Mouse (Mus musculus): ENCODE results near the gene Tnni3k.

Gene Tnni3k

GRCm38 (mm10) chr3:154949551-154949950, 105.7 kb downstream of the Tnni3k start:
- no peak for DNase-seq (ENCODE audit: low spot score in 2 of 2)

DNA sequence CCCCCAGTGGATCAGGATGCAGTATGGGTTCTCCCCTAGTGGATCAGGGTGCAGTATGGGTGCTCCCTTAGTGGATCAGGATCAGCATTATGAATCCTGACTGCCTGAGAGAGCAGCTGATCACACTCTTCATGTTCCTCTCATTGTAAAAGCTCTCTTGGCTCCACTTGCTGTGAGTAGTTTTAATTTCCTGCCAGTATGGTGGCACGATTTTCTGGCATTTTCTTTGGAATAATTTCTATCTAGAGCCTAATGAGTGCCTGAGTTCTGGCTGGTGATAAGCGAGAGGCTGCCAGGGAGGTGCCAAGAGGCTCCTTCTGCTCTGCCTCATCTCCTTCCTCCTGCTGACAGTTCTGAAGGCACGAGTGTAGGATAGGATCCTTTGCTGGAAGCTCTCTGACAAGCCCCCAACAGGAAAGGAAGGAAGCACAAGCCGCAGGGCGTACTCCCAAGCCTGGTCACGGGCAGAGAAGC, 109.5 kb downstream of the Tnni3k start:
- DNase-seq (ENCODE audit: low spot score in 2 of 2) = peak in 1 of 2 experiments; percentile 12

DNA sequence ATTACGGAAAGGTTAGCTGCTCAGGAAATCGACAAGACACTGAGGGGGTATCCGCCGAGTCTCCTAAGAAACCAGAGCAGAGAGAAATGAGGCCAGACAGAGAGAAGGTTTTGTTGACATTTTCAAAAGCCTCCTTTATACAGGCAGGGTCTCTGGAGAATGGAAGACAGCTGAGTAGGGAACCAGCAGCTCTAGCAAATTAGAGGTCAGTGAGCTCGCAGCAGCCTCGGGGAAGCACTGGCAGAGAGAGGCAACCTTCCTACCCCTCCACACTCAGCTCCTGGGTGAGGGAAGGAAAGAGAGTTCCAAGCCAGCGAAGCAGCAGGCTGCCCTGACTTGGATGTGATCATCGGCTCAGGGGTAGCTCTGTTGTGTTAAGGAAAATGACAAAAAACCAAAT, 127.5 kb downstream of the Tnni3k start:
- no peak for DNase-seq (ENCODE audit: low spot score in 2 of 2)

DNA sequence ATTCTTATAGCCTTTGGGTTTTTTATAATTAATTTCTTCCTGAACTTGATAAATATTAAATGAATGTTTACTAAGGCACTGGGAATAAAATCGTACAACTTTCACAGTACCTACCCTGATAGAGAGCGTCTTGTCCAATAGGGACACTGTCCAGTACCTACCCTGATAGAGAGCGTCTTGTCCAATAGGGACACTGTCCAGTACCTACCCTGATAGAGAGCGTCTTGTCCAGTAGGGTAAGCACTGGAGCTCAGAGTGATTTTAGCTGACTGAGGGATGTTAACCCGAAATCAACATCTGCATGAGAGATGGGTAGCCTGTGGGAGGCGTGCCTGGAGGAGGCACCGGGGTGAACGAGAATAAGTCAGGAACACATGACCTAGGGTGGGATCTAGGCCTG, 130.3 kb downstream of the Tnni3k start:
- no peak for DNase-seq (ENCODE audit: low spot score in 2 of 2)

- no peak for DNase-seq (ENCODE audit: low spot score in 2 of 2)
Measured at GRCm38 (mm10) chr3:154915566-154915965, 139.6 kb downstream of the Tnni3k start.

GRCm38 (mm10) chr3:154913641-154914040, 141.6 kb downstream of the Tnni3k start:
- DNase-seq (ENCODE audit: low spot score in 2 of 2) = no peak

DNA sequence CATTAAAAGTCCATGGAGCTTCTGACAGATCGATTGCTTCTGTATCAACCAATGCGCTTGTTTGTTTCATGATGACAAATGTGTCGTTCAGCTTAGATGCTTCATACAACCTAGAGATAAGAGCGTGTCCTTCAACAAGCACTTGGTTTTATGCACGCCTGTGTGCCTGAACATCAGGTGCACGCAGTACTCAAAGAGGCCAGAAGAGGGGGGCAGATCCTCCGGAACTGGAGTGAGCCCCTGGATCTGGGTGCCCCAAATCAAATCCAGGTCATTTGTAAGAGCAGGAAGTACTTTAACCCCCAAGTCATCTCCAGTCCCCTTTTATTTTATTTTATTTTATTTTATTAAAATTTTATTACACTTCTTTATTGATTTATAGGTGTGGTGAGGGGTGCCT, 158.5 kb downstream of the Tnni3k start:
- DNase-seq (ENCODE audit: low spot score in 2 of 2) = no peak

DNA sequence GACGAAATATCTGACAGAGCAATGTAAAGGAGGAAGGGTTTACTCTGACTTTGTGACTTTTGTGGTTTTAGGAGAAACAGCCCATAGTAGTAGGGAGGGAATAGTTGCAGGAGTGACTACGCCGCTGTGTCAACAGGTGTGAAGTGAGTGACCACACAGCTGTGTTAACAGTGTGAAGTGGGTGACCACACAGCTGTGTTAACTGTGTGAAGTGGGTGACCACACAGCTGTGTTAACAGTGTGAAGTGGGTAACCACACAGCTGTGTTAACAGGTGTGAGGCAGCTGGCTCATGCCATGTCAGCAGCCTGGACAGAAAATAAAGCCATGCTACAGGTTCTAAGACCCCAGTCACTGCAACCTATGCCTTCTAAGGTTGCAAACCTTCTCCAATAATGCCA, 162.0 kb downstream of the Tnni3k start:
- DNase-seq (ENCODE audit: low spot score in 2 of 2) = no peak

DNA sequence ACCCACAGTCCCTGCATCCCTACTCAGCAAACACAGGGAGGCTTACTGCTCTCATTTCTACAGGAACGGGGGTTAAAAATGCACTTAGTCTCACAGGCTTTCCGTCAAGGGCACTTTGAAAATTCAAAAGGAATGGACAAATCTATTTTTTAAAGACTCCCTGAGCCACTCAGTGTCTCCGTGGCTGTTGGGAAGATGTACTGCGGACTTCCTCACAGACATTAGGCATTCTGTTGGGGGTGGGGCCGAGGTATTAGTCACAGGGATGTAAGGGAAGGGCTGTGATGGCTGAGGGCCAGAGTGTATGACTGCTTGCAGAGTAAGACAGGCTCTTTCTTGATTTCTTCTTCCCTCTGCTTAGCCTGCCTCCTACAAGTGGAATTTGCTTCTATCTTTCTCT, 169.8 kb downstream of the Tnni3k start:
- DNase-seq (ENCODE audit: low spot score in 2 of 2) = peak; percentile 14

- DNase-seq (ENCODE audit: low spot score in 2 of 2) = no peak
Measured at GRCm38 (mm10) chr3:154885048-154885447, 170.2 kb downstream of the Tnni3k start.

DNA sequence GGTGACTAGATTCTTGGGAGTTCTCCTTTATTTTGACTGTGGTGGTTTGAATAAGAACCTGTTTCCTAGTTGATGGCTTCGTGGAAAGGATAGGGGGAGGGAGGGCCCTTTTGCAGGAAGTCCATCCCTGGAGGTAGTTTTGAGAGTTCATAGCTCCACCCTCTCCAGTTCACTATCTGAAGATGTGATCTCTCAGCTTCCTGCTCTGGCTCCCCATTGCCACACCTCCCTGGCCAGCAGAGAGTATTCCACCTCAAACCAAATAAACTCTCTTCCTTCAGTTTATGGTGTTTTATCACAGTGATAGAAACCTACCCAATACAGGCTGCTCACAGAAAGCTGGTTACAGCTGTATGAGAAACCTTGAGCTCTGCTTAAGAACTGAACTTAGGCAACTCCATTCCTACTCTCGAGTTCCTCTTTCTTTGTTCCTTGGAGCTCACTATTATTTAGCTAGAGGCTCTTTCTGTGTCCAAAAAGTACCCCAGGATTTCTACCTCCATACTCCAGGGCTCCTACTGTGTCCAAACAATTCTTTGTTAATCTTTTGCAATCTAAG, 173.7 kb downstream of the Tnni3k start:
- no peak for DNase-seq (ENCODE audit: low spot score in 2 of 2)

- DNase-seq (ENCODE audit: low spot score in 2 of 2) = no peak
Measured at GRCm38 (mm10) chr3:154880536-154880939, 174.7 kb downstream of the Tnni3k start.

GRCm38 (mm10) chr3:154880108-154880507, 175.1 kb downstream of the Tnni3k start:
- DNase-seq (ENCODE audit: low spot score in 2 of 2) = no peak

DNA sequence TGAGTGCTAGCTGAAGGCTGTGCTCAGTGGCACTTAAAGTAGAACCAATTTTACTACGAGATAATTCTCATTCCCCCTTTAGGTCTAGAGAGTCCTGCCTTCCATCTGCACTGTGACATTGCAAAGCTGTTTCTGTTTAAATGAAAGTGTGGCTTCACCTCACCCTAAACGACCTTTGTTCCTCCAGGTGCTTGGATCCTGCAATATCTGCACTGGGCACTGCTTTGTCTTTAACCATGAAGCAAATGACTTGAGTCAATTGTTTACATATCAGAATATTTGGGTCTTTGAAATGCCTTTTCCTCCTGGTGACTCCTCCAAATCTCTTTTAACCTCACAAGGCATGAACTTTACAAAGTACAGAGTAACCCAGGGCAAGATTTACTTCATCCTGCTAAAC, 175.7 kb downstream of the Tnni3k start:
- no peak for DNase-seq (ENCODE audit: low spot score in 2 of 2)

DNA sequence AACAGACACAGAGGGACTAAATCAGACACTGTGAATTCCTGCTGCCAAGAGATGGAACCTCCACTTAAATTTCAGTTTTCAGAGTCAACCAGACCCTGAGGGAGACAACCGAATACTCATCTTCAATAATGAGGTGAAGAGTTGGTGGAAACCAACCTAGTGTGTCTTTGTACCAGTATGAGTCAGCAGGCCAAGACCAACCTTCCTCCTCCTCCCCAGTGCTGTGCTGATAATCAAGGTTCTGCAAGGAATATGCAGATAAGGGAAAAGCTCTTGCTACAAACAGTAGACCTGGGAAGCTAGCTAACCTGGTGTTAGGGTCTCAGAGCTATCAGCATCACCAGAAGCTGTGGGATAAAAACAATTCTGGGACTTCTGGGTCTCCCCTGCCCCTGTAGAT, 176.1 kb downstream of the Tnni3k start:
- no peak for DNase-seq (ENCODE audit: low spot score in 2 of 2)

GRCm38 (mm10) chr3:154868807-154869206, 186.4 kb downstream of the Tnni3k start:
- no peak for DNase-seq (ENCODE audit: low spot score in 2 of 2)

GRCm38 (mm10) chr3:154861921-154862320, 193.3 kb downstream of the Tnni3k start:
- no peak for DNase-seq (ENCODE audit: low spot score in 2 of 2)

GRCm38 (mm10) chr3:154859721-154860120, 195.5 kb downstream of the Tnni3k start:
- no peak for DNase-seq (ENCODE audit: low spot score in 2 of 2)

DNA sequence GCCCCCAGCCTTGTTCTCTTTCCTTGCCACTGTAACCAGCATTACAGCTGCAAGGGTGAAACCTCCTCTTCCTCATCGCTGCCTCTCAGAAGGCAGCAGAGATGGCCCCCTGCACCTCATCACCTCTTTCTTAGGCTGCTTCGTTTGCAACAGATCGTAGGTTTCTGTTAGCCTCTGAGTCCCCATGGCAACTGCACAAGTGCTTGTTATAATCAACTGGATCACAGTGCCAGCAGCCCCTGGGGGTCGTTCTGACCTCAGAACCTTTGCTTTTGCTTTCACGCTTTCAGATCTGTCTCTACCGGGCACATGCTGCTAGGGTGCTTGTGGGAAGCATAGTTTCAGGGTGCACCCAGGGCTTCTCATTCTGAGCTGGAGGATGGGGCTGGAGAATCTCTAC, 201.9 kb downstream of the Tnni3k start:
- DNase-seq (ENCODE audit: low spot score in 2 of 2) = no peak

- no peak for DNase-seq (ENCODE audit: low spot score in 2 of 2)
Measured at GRCm38 (mm10) chr3:154852281-154852680, 202.9 kb downstream of the Tnni3k start.

GRCm38 (mm10) chr3:154842247-154842646, 213.0 kb downstream of the Tnni3k start:
- no peak for DNase-seq (ENCODE audit: low spot score in 2 of 2)

- no peak for DNase-seq (ENCODE audit: low spot score in 2 of 2)
Measured at GRCm38 (mm10) chr3:154841076-154841475, 214.1 kb downstream of the Tnni3k start.

- no peak for DNase-seq (ENCODE audit: low spot score in 2 of 2)
Measured at GRCm38 (mm10) chr3:154837861-154838260, 217.3 kb downstream of the Tnni3k start.

- no peak for DNase-seq (ENCODE audit: low spot score in 2 of 2)
Measured at GRCm38 (mm10) chr3:154836137-154836536, 219.1 kb downstream of the Tnni3k start.

Measured in right cerebral cortex, postnatal 36 days (tissue).